Mouse (Mus musculus) heart, postnatal 14 days (tissue): Measurements from ENCODE around the gene Tmem132b. TPM values are rescaled to one million over a fixed set of nuclear protein-coding genes. Genes with fewer than 3 reads are reported as not detected.
A peak's percentile ranks its signal among the peaks of the same experiment; 100 is the strongest.
"Not testable (repeated sequence)": the region's sequence is repeated elsewhere in the genome, so short reads cannot be mapped to it uniquely, and the experiment has no call there.

Experiments
- DNase-seq, 2 experiments: peaks; one replicate each; pipeline ENCODE4 v3.0.0; 2021 to 2022
- intact Hi-C: fragments of 180-260 bp; cut with DNase I; formaldehyde crosslinking; loops from one replicate; pipeline ENCODE4 v1.15.1; 2025
- long read RNA-seq, 2 experiments: library from polyadenylated mRNA; stranded (forward); transcript quantifications; one replicate each; pipeline ENCODE4 v2.0.0; 2021
- total RNA-seq, 2 experiments: library from RNA; stranded (reverse); gene quantifications; 2 replicates each; pipeline ENCODE4 v1.2.3; 2021

The Tmem132b gene
- total RNA-seq = not detected
- long read RNA-seq, experiment 1 = 0 reads
- long read RNA-seq, experiment 2 = 0 reads

- intact Hi-C loops = no loop called here
Measured at GRCm38 (mm10) chr5:125531634-125532033, at the start of gene Tmem132b. Gene Tmem132b, plus strand, starts transcription at chr5:125531774.

DNA sequence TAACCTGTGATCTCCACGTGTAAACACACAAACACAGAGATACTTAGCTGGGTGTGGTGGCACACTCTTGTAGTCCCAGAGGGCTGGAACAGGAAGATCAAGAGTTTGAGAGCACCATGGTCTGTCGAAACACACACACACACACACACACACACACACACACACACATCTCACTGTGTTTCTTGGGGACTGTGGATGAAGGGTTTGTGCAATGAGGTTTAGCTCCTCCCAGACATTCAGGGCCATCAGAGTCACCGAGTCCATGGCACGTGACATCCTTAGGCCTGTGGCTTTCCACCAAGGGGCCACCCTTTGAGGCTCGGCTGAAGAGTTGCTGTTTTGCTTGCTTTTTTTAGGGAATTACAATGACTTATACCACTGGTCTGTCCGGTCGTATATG is 49.1 kb upstream of the Tmem132b start:
- intact Hi-C loops = no loop called here
- DNase-seq = no peak

More at GRCm38 (mm10) chr5:125531634-125532033, at the start of gene Tmem132b:
- no peak for DNase-seq

- intact Hi-C loops = no loop called here
- no peak for DNase-seq
Measured at GRCm38 (mm10) chr5:125483712-125484611, 47.6 kb upstream of the Tmem132b start.

- intact Hi-C loops = no loop called here
- DNase-seq = no peak
Measured at GRCm38 (mm10) chr5:125485031-125485778, 46.4 kb upstream of the Tmem132b start.

DNA sequence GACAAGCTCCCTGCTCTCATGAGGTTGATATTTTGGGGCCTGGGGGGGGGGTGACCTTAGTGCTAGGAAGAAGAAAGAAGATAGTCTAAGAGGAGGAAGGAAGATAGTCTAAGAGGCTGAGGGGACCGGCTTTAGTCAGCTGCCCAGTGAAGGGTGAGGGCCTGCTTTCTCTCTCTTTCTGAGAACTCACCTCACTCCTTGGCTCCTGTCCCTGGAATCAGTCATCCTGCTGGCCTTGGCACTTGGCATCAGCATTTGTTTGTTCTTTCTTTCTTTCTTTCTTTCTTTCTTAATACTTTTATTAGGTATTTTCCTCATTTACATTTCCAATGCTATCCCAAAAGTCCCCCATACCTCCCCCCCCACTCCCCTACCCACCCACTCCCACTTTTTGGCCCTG is 45.5 kb upstream of the Tmem132b start:
- DNase-seq = no peak
- intact Hi-C loops = no loop called here

DNA sequence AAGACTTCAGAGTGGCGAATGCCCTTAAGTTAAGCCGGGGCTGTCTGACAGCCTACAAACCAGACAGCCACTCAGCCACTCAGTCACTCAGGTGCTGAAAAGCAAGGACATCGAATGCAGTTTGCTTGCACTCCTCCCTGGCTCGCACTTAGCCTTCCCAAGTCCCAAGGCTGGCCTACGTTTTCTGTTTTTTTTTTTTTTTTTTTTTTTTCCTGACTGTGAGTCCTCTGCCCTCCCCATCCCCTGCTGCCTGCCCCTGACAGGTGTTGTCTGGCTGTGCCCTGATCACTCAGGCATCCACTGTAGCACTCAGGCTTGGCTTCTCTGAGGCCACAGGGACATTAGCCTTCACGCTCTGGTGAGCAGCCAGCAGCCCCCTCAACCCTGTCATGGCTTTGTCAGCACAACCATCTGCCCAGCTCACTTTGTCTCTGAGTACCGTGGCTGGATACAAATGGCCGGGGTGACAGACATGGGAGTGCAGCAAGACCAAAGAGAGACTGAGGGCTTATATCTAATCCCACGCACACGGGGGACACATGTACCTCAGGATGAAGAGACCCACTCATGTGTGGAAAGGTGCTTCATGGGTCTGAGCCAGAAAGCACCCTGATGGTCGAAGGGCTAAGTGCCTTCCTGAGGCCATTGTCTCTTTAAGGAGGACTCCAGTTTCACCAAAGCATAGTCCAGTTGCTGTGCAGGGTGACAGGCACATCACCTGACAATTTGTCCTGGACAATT is 44.0 kb upstream of the Tmem132b start:
- DNase-seq = no peak
- intact Hi-C loops = no loop called here

- intact Hi-C loops = no loop called here
- DNase-seq = peak in 1 of 2 experiments; percentile 25
Measured at GRCm38 (mm10) chr5:125488116-125488455, 43.5 kb upstream of the Tmem132b start.

DNA sequence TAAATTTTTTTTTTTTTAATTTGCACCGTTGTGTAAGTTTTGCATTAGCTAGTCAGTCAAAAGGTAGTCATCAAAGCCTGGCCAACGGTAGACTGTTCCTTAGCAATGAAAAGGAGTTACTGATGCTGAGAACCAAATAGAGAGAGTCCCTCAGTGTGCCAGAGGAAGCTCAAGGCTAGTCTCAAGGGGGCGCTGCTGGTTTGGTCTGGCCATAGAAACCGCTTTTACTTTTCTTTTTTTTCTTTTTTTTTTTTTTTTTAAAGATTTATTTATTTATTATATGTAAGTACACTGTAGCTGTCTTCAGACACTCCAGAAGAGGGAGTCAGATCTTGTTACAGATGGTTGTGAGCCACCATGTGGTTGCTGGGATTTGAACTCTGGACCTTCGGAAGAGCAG is 42.6 kb upstream of the Tmem132b start:
- DNase-seq, intact Hi-C loops: not testable (repeated sequence)

- intact Hi-C loops = no loop called here
Measured at GRCm38 (mm10) chr5:125491107-125491506, 40.5 kb upstream of the Tmem132b start.

DNA sequence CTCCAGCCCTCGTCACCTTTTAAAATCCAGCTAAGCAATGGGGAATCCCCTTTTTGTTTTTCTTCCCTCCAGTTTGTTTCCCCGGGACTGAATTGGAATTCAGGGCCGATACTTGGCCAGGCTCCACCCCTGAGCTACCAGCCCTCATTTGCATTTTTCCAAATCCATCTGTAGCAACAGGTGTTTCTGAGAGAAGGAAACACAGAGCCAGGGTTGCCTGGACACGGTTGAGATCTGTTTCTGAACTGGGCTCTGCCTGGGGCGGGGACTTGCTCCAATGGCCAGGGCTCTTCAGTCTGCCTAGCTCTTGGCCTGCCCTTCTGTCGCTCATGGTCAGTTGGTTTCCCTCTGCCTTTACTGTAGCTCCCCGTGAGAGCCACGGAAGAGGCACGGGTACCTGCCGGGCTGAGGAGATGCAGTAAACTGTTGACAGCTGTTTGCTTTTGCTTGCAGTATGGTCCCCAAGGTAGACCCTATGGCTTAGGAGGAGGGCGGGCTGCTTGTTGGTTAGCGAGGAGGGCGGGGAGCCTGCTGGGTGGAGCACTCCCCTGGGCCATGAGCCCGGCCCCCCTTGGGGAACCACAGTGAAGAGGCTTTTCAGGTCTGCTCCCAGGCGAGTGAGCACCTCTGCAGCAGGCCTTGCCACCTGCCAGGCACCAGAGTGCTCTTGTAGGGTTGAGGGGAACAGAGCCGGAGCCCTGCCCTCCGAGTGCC is 39.0 kb upstream of the Tmem132b start:
- intact Hi-C loops = no loop called here
- DNase-seq = no peak

More at GRCm38 (mm10) chr5:125491107-125491506, 40.5 kb upstream of the Tmem132b start:
- DNase-seq = peak; percentile 56 to 70

- intact Hi-C loops = no loop called here
Measured at GRCm38 (mm10) chr5:125493093-125493423, 38.5 kb upstream of the Tmem132b start.

DNA sequence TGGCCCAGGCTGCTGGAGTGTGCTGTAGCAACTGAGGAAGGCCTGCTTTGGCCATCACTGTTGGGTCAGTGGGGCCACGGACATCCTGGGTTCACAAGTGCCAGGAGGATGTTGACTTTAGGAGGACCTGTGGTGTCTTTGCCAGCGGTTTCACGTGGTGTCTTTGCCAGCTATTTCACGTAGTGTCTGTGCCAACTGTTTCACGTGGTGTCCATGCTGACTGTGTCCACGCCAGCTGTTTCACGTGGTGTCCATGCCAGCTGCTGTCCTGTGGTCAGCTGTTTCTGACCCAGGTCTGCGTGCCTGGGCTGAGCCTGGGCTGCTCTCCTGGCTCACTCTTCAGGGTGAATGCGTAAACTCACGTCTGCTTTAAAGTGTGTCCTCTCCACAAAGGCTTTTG is 35.9 kb upstream of the Tmem132b start:
- intact Hi-C loops = no loop called here
- no peak for DNase-seq

More at GRCm38 (mm10) chr5:125493093-125493423, 38.5 kb upstream of the Tmem132b start:
- no peak for DNase-seq

GRCm38 (mm10) chr5:125497821-125498600 is 33.6 kb upstream of the Tmem132b start:
- peak; percentile 52 to 70 for DNase-seq
- intact Hi-C loops = no loop called here

- intact Hi-C loops = no loop called here
- no peak for DNase-seq
Measured at GRCm38 (mm10) chr5:125501505-125501904, 30.1 kb upstream of the Tmem132b start.

- no peak for DNase-seq
- intact Hi-C loops = no loop called here
Measured at GRCm38 (mm10) chr5:125502186-125502585, 29.4 kb upstream of the Tmem132b start.

DNA sequence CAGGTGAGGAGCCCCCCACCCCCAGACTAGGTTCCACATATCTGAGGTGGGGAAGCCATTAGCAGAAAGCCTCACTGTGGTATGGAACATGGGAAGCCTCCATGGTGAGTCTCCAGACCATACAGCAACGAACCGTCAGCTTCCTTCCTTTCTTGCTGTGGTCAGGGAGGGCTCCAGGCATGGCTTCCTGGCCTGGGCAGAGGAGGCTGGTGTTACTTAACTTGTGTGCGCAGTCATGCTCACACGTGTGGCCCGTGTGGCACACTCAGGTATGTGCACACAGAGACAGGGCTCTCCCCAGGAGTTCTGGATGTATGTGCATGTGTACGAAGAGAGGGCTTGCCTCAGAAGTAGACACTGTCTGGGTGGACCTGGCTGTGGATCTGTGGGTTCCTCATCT is 27.9 kb upstream of the Tmem132b start:
- intact Hi-C loops = no loop called here
- no peak for DNase-seq

DNA sequence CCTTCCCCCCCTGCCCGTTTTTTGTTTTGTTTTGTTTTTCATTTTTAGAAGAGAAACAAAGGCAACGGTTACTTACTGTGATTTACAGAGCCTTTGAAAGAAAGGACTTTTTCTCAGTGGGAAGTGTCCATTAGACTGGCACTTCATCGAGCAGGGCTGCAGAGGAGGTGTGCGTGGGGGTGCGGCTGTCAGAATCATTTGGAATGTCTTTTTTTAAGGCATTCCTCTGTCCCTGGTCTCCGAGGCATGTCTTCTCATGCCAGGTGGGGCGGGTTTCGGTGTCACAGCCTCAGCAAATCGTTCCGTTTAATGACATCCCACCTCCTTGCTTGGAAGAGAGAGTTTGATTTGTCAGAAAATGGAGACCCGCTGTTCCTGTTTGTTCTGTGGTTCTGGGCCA is 26.9 kb upstream of the Tmem132b start:
- intact Hi-C loops = no loop called here
- DNase-seq = no peak

- DNase-seq = no peak
- intact Hi-C loops = no loop called here
Measured at GRCm38 (mm10) chr5:125505968-125506367, 25.6 kb upstream of the Tmem132b start.

GRCm38 (mm10) chr5:125507582-125507981 is 24.0 kb upstream of the Tmem132b start:
- intact Hi-C loops = no loop called here
- no peak for DNase-seq
